Mouse (Mus musculus) cerebellum, adult 2 months (tissue): ENCODE measurements around the gene Tcf7l2. TPM values are rescaled to one million over a fixed set of nuclear protein-coding genes. Genes with fewer than 3 reads are reported as not detected.

Source experiments
- DNase-seq, 2 experiments: peaks; one replicate each; pipeline ENCODE4 v3.0.0; 2021
- H3K27ac ChIP-seq: fragments of 200-500 bp; 2 replicates; pipeline ENCODE4 v1.5.1; 2012; ENCODE audit warnings: low read length, control low read depth, inconsistent platforms; ENCODE audit not compliant: insufficient read depth
- H3K27me3 ChIP-seq: fragments of 200-500 bp; 2 replicates; pipeline ENCODE4 v1.6.1; 2012; ENCODE audit warnings: inconsistent platforms, mild to moderate bottlenecking, low read length, moderate library complexity; ENCODE audit not compliant: control insufficient read depth, insufficient read depth
- H3K4me1 ChIP-seq: fragments of 200-500 bp; 2 replicates; pipeline ENCODE4 v1.6.1; 2011; ENCODE audit warnings: low read length; ENCODE audit not compliant: control insufficient read depth, insufficient read depth
- H3K4me3 ChIP-seq: fragments of 200-500 bp; replicated peaks from 2 replicates; pipeline ENCODE3; 2011; ENCODE audit warnings: mild to moderate bottlenecking, low read depth, low read length, control low read depth; ENCODE audit not compliant: insufficient read depth
- CTCF ChIP-seq: fragments of 200-500 bp; IDR thresholded peaks from 2 replicates; pipeline ENCODE4 v1.5.1; 2011; ENCODE audit warnings: low read depth, mild to moderate bottlenecking, control low read depth, low read length, moderate library complexity, borderline replicate concordance; ENCODE audit not compliant: insufficient read depth
- POLR2A ChIP-seq: fragments of 200-500 bp; IDR thresholded peaks from 2 replicates; pipeline ENCODE4 v1.6.1; 2011; ENCODE audit warnings: low read length, control low read depth, borderline replicate concordance; ENCODE audit not compliant: insufficient read depth
- WGBS: fragments of 180-500 bp; shearing (Covaris S2); methylation state at CpG from one replicate; pipeline ENCODE4 v1.1.7; 2018; 5-methylcytosine and 5-hydroxymethylcytosine counted together
- polyA plus RNA-seq: library from polyadenylated mRNA; depleted of rRNA; stranded (reverse); fragments of >200 nt; gene quantifications from 2 replicates; pipeline ENCODE4 v1.2.3, GENCODE M21; 2012

Tcf7l2 gene
- polyA plus RNA-seq, 1 experiment, result 23.3 TPM

- no peak overlapping the region for H3K27ac ChIP-seq
- 27% methylated on average over 9 of the region's 9 CpGs for WGBS
- H3K4me1 ChIP-seq, result no peaks in the 10 kb centered on the region
- DNase-seq, result peak in 1 of 2 experiments; percentile 10
- peaks cover 13% of the 10 kb centered on the region for H3K27me3 ChIP-seq
- no peak overlapping the region for H3K4me3 ChIP-seq
- no peak for TF ChIP-seq POLR2A
- TF ChIP-seq CTCF, result no peak
These were observed 3.6 kb downstream of the Tcf7l2 start for GRCm38 (mm10) chr19:55745192-55745578.

DNA sequence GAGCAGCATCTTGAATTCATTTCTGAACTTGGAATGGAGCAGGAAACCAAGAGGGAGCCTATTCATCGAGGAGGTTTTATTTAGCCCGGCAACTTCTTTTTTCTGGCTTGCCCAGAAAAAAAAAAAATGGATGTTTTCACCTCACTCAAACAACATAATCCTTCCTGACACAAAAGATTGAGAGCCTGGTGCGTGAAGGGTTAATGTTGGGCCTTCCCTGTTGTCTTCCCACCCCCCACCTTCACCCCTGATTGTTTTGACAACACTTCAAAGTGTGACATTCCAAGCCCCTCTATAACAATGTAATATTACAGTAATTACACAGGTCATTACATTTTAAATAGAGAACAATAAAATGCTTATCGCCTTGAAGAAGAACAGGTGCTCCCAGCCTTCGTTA, 4.6 kb downstream of the Tcf7l2 start:
- no peak overlapping the region for H3K27ac ChIP-seq
- H3K27me3 ChIP-seq, result peaks cover 12% of the 10 kb centered on the region
- 54% methylated on average over 5 of the region's 5 CpGs for WGBS
- no peak for DNase-seq
- TF ChIP-seq CTCF, result no peak
- no peak for TF ChIP-seq POLR2A
- no peaks in the 10 kb centered on the region for H3K4me1 ChIP-seq
- H3K4me3 ChIP-seq, result no peak overlapping the region

GRCm38 (mm10) chr19:55747237-55747925, 5.8 kb downstream of the Tcf7l2 start:
- H3K4me3 ChIP-seq, result no peak overlapping the region
- H3K27ac ChIP-seq, result no peak overlapping the region
- 53% methylated on average over 13 of the region's 13 CpGs for WGBS
- no peak for DNase-seq
- no peaks in the 10 kb centered on the region for H3K4me1 ChIP-seq
- peaks cover 9% of the 10 kb centered on the region; the same call in 1 of the 2 replicates for H3K27me3 ChIP-seq
- no peak for TF ChIP-seq POLR2A
- TF ChIP-seq CTCF, result no peak

- 49% methylated on average over 6 of the region's 6 CpGs for WGBS
- Histone ChIP-seq H3K27me3 (peaks cover 8% of the 10 kb centered on the region; the same call in 1 of the 2 replicates), H3K27ac (no peak overlapping the region), H3K4me1 (no peaks in the 10 kb centered on the region), H3K4me3 (no peak overlapping the region)
- TF ChIP-seq CTCF (no peak), POLR2A (no peak)
- DNase-seq, result no peak
These were observed 6.3 kb downstream of the Tcf7l2 start for GRCm38 (mm10) chr19:55747926-55748291.

GRCm38 (mm10) chr19:55748801-55749200, 7.2 kb downstream of the Tcf7l2 start:
- H3K4me3 ChIP-seq, result no peak overlapping the region
- no peak overlapping the region for H3K27ac ChIP-seq
- TF ChIP-seq POLR2A, result no peak
- no peak for TF ChIP-seq CTCF

GRCm38 (mm10) chr19:55749532-55749931, 7.9 kb downstream of the Tcf7l2 start:
- Histone ChIP-seq H3K27me3 (peaks cover 2% of the 10 kb centered on the region; the same call in 1 of the 2 replicates), H3K27ac (no peak overlapping the region), H3K4me3 (no peak overlapping the region), H3K4me1 (no peaks in the 10 kb centered on the region)
- no peak for TF ChIP-seq POLR2A
- TF ChIP-seq CTCF, result no peak
- 26% methylated on average over 7 of the region's 7 CpGs for WGBS
- no peak for DNase-seq

More at GRCm38 (mm10) chr19:55748801-55749200, 7.2 kb downstream of the Tcf7l2 start:
- no peak for DNase-seq
- Histone ChIP-seq H3K4me1 (no peaks in the 10 kb centered on the region), H3K27me3 (peaks cover 4% of the 10 kb centered on the region; the same call in 1 of the 2 replicates)
- WGBS, result 57% methylated on average over 6 of the region's 6 CpGs

DNA sequence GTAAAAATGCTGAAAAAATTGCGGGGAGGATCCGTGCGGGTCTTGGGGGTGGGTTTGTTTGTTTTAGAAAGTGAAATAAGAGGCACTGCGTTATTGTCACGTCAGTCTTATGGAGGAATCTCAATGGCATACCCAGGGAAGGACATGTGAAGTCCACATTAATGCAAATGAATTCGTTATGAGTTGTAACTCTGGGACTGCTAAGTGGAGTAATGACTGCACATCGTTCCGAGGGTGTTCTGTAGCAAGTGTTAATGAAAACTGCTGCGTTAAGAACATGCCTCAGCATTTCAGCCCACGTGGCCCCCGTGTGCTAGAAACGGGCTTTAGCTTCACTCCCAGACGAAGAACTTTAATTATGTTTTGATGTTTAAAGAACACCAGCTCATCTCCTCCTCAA, 8.4 kb downstream of the Tcf7l2 start:
- 45% methylated on average over 13 of the region's 13 CpGs for WGBS
- no peak for DNase-seq
- H3K27ac ChIP-seq, result no peak overlapping the region
- H3K27me3 ChIP-seq, result peaks cover 2% of the 10 kb centered on the region; the same call in 1 of the 2 replicates
- no peaks in the 10 kb centered on the region for H3K4me1 ChIP-seq
- TF ChIP-seq POLR2A, result no peak
- TF ChIP-seq CTCF, result no peak
- H3K4me3 ChIP-seq, result no peak overlapping the region

DNA sequence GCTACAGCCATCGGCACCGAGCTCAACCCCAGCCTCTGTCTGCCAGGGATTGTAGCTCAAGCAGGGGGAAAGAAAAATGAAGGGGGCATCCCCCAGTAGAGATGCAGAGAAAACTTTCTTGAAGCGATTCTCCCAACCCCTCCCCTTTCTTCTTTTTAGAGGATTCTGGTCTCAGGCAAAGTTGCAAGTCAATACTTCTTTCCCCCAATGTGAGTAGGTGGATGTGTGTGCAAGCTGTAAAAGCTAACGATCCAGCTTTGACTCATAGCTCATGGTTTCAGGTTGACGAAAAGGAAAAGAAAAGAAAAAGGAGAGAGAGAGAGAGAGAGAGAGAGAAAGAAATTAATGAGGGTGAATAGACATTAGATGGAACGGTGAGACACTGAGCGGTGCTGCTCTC, 8.8 kb downstream of the Tcf7l2 start:
- no peak for DNase-seq
- Histone ChIP-seq H3K27ac (no peak overlapping the region), H3K27me3 (no peaks in the 10 kb centered on the region; the same call in 1 of the 2 replicates), H3K4me1 (no peaks in the 10 kb centered on the region), H3K4me3 (no peak overlapping the region)
- TF ChIP-seq CTCF (no peak), POLR2A (no peak)
- WGBS, result 60% methylated on average over 7 of the region's 7 CpGs
